Mouse (Mus musculus) hindbrain, embryonic 12.5 days (tissue): ENCODE measurements around the gene Sde2. TPM values are rescaled to one million over a fixed set of nuclear protein-coding genes. Genes with fewer than 3 reads are reported as not detected.

Source experiments
- ATAC-seq: fragments of 200-750 bp; cut with Nextera tagmentation; 2 replicates; pipeline ENCODE4 v1.8.0; 2017; ENCODE audit warnings: moderate TSS enrichment; ENCODE audit not compliant: low FRiP score
- H3K27ac ChIP-seq: fragments of 300-500 bp; sonication (generic); 2 replicates; pipeline ENCODE4 v1.5.1; 2016; ENCODE audit warnings: mild to moderate bottlenecking
- H3K27me3 ChIP-seq: fragments of 300-500 bp; sonication (generic); 2 replicates; pipeline ENCODE4 v1.6.1; 2016; ENCODE audit warnings: mild to moderate bottlenecking
- H3K36me3 ChIP-seq: fragments of 300-500 bp; sonication (generic); 2 replicates; pipeline ENCODE4 v1.6.1; 2016; ENCODE audit warnings: mild to moderate bottlenecking
- H3K4me1 ChIP-seq: fragments of 300-500 bp; sonication (generic); 2 replicates; pipeline ENCODE4 v1.6.1; 2016
- H3K4me2 ChIP-seq: fragments of 300-500 bp; sonication (generic); replicated peaks from 2 replicates; pipeline ENCODE4 v1.6.1; 2016; ENCODE audit warnings: mild to moderate bottlenecking
- H3K4me3 ChIP-seq: fragments of 300-500 bp; sonication (generic); 2 replicates; pipeline ENCODE4 v1.5.1; 2016; ENCODE audit warnings: mild to moderate bottlenecking
- H3K9ac ChIP-seq: fragments of 300-500 bp; sonication (generic); 2 replicates; pipeline ENCODE4 v1.6.1; 2016; ENCODE audit warnings: mild to moderate bottlenecking, moderate library complexity
- H3K9me3 ChIP-seq: fragments of 300-500 bp; sonication (generic); replicated peaks from 2 replicates; pipeline ENCODE4 v1.6.1; 2016; ENCODE audit warnings: mild to moderate bottlenecking
- WGBS: fragments of 180-500 bp; shearing (Covaris S2); methylation state at CpG from one replicate; pipeline ENCODE4 v1.1.7; 2016; 5-methylcytosine and 5-hydroxymethylcytosine counted together
- polyA plus RNA-seq: library from polyadenylated mRNA; unstranded; fragments of >200 nt; fragmentation: Nextera tagmentation; extraction: Ambion mirVana; gene quantifications from 2 replicates; pipeline ENCODE4 v1.2.1, GENCODE M21; 2016

Gene Sde2
- polyA plus RNA-seq, 1 experiment from 2014 or later: 35.6 TPM

DNA sequence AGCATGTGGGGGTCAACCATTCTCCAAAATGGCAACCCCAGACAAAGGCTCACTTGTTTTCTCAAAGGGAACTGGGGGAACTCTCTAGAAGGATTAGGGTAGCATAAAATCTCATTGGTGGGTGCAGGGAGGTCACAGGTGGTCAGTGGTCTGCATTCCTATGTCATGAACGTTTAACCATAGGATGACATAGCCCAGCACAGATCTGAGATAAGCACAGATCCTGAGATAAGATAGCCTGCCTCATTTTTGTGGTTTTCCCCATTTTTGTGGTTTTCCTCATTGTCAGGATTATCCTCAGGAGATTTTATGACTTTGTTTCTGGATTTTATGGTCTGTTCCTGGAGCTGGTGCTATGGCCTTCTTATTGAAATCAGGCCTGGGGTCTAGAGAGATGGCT, 66.1 kb downstream of the Sde2 start:
- no peak overlapping the region for H3K9ac ChIP-seq
- no peaks in the 10 kb centered on the region for H3K9me3 ChIP-seq
- WGBS: 56% methylated on average over 1 of the region's 1 CpGs
- no peak for ATAC-seq
- no peaks in the 10 kb centered on the region for H3K4me1 ChIP-seq
- no peak overlapping the region for H3K4me2 ChIP-seq
- no peaks in the 10 kb centered on the region for H3K27me3 ChIP-seq
- no peak overlapping the region for H3K27ac ChIP-seq
- no peak overlapping the region for H3K4me3 ChIP-seq
- no peaks in the 10 kb centered on the region for H3K36me3 ChIP-seq

Other genes with a start within 250 kb of the Sde2 start
- 20.1 and 24.8 TPM in 2 replicates for gene Lin9, start 210.0 kb upstream of the Sde2 start, polyA plus RNA-seq
- gene Mixl1, start 154.1 kb upstream of the Sde2 start, polyA plus RNA-seq: 0.09 and 0.18 TPM in 2 replicates
- gene Acbd3, start 125.1 kb upstream of the Sde2 start, polyA plus RNA-seq: 31.5 and 32.7 TPM in 2 replicates
- gene H3f3a, start 37.2 kb upstream of the Sde2 start, polyA plus RNA-seq: 3,274 and 3,635 TPM in 2 replicates
- gene Lefty2, start 42.0 kb downstream of the Sde2 start, polyA plus RNA-seq: 0.08 TPM in 1 of 2 replicates, not detected in the other
- gene Pycr2, start 53.2 kb downstream of the Sde2 start, polyA plus RNA-seq: 80.3 and 91.6 TPM in 2 replicates
- 0.46 and 1.7 TPM in 2 replicates for gene Lefty1, start 83.9 kb downstream of the Sde2 start, polyA plus RNA-seq
- 6.9 and 7.2 TPM in 2 replicates for gene Tmem63a, start 91.2 kb downstream of the Sde2 start, polyA plus RNA-seq
- gene Ephx1, start 169.8 kb downstream of the Sde2 start, polyA plus RNA-seq: 2.1 and 2.4 TPM in 2 replicates
- gene 9130409I23Rik, start 200.1 kb downstream of the Sde2 start, polyA plus RNA-seq: 0.10 TPM in 1 of 2 replicates, not detected in the other